In genomic region chr13:75865486-75866184, GRCm38 (mm10) we compare ENCODE assay signal across 14 mouse cellular contexts. TPM values are rescaled to one million over a fixed set of nuclear protein-coding genes. Genes with fewer than 3 reads are reported as not detected.
DNase-seq lines count a peak whose midpoint lies in the region; ATAC-seq and TF ChIP-seq lines count a peak whose summit lies in the region.
"Had no signal": no experiment of that assay in that cellular context is flagged by ENCODE, and none has a peak within 500 bp of the region (broad histone marks: within the 10 kb centered on the region; RNA-seq: fewer than 3 reads in every experiment).

No protein-coding gene starts in this region.

- H3K9ac ChIP-seq in forebrain, embryonic 13.5 days = no peak overlapping the region
- H3K9ac ChIP-seq in forebrain, embryonic 11.5 days (ENCODE audit: low read length) = no peak overlapping the region
- H3K9ac ChIP-seq in midbrain, postnatal 0 days (replicated peaks; ENCODE audit: low read length, poor library complexity, severe bottlenecking) = no peak overlapping the region
- no peak overlapping the region for H3K9ac ChIP-seq in midbrain, embryonic 15.5 days
- H3K9ac ChIP-seq: heart, embryonic 15.5 days; hindbrain, embryonic 15.5 days; limb, embryonic 15.5 days had no signal

- no peak for TF ChIP-seq CTCF in midbrain, postnatal 0 days (IDR thresholded peaks at IDR 0.05)

- H3K9me3 ChIP-seq in forebrain, embryonic 13.5 days (replicated peaks) = no peaks in the 10 kb centered on the region
- no peaks in the 10 kb centered on the region for H3K9me3 ChIP-seq in forebrain, embryonic 11.5 days (ENCODE audit: control insufficient read depth, low read length)
- H3K9me3 ChIP-seq in midbrain, postnatal 0 days (ENCODE audit: low read length) = no peaks in the 10 kb centered on the region
- H3K9me3 ChIP-seq in midbrain, embryonic 15.5 days = no peaks in the 10 kb centered on the region
- H3K9me3 ChIP-seq: heart, embryonic 15.5 days; hindbrain, embryonic 15.5 days; limb, embryonic 15.5 days had no signal

- no peak overlapping the region for H3K27ac ChIP-seq in forebrain, embryonic 13.5 days
- no peak overlapping the region for H3K27ac ChIP-seq in forebrain, embryonic 11.5 days (ENCODE audit: low read depth, low read length)
- H3K27ac ChIP-seq in midbrain, postnatal 0 days (ENCODE audit: low read depth, low read length) = no peak overlapping the region
- no peak overlapping the region for H3K27ac ChIP-seq in midbrain, embryonic 15.5 days
- H3K27ac ChIP-seq: heart, embryonic 15.5 days; hindbrain, embryonic 15.5 days; limb, embryonic 15.5 days had no signal

- no peak overlapping the region for H3K4me2 ChIP-seq in forebrain, embryonic 13.5 days
- H3K4me2 ChIP-seq in forebrain, embryonic 11.5 days (ENCODE audit: low read depth, low read length, severe bottlenecking) = no peak overlapping the region
- no peak overlapping the region for H3K4me2 ChIP-seq in midbrain, postnatal 0 days (ENCODE audit: low read depth, low read length, poor library complexity, severe bottlenecking)
- no peak overlapping the region for H3K4me2 ChIP-seq in midbrain, embryonic 15.5 days
- H3K4me2 ChIP-seq: heart, embryonic 15.5 days; hindbrain, embryonic 15.5 days; limb, embryonic 15.5 days had no signal

- no peak for DNase-seq in forebrain, embryonic 11.5 days (ENCODE audit: low spot score)
- no peak for DNase-seq in midbrain, postnatal 0 days (ENCODE audit: low spot score)
- DNase-seq in thymus, postnatal 36 days = no peak
- DNase-seq in heart, adult 18-20 months = no peak
- DNase-seq: adrenal gland, postnatal 14 days; cerebellum, adult 11-12 months; gastrocnemius, postnatal 36 days had no signal

- H3K4me3 ChIP-seq in forebrain, embryonic 13.5 days = no peak overlapping the region
- no peak overlapping the region for H3K4me3 ChIP-seq in forebrain, embryonic 11.5 days (ENCODE audit: low read depth, low read length)
- H3K4me3 ChIP-seq in midbrain, postnatal 0 days (ENCODE audit: low read depth, low read length) = no peak overlapping the region
- H3K4me3 ChIP-seq in midbrain, embryonic 15.5 days = no peak overlapping the region
- H3K4me3 ChIP-seq: heart, embryonic 15.5 days; hindbrain, embryonic 15.5 days; limb, embryonic 15.5 days had no signal

- H3K27me3 ChIP-seq in forebrain, embryonic 13.5 days = no peaks in the 10 kb centered on the region
- H3K27me3 ChIP-seq in forebrain, embryonic 11.5 days (ENCODE audit: control insufficient read depth, insufficient read depth, low read length) = no peaks in the 10 kb centered on the region
- no peaks in the 10 kb centered on the region for H3K27me3 ChIP-seq in midbrain, postnatal 0 days (ENCODE audit: insufficient read depth, low read length)
- no peaks in the 10 kb centered on the region for H3K27me3 ChIP-seq in midbrain, embryonic 15.5 days (replicated peaks)
- H3K27me3 ChIP-seq: heart, embryonic 15.5 days; hindbrain, embryonic 15.5 days; limb, embryonic 15.5 days had no signal

- ATAC-seq in forebrain, embryonic 13.5 days = peak; percentile 33; the same call in 1 of the 2 replicates
- no peak for ATAC-seq in forebrain, embryonic 11.5 days (replicated peaks; ENCODE audit: low FRiP score)
- ATAC-seq in midbrain, postnatal 0 days (ENCODE audit: low FRiP score) = 0 out of 2 replicates have a peak, but pooled peaks have one; percentile 13
- ATAC-seq in midbrain, embryonic 15.5 days (replicated peaks) = no peak
- ATAC-seq in hematopoietic stem cell, adult 5-6 weeks (replicated peaks in 1 of 2; ENCODE audit: insufficient read depth in 1 of 2, low FRiP score in 2 of 2, low TSS enrichment in 1 of 2, low read depth in 1 of 2, poor library complexity in 2 of 2, severe bottlenecking in 2 of 2) = peak; percentile 60 to 62; a peak in 3 of 4 replicates
- peak; percentile 100 for ATAC-seq in megakaryocyte progenitor cell, adult 5-6 weeks (replicated peaks; ENCODE audit: poor library complexity)

- no peaks in the 10 kb centered on the region for H3K4me1 ChIP-seq in forebrain, embryonic 13.5 days
- H3K4me1 ChIP-seq in forebrain, embryonic 11.5 days (replicated peaks; ENCODE audit: control insufficient read depth, insufficient read depth, low read length) = no peaks in the 10 kb centered on the region
- no peaks in the 10 kb centered on the region for H3K4me1 ChIP-seq in midbrain, postnatal 0 days (ENCODE audit: insufficient read depth, low read length)
- H3K4me1 ChIP-seq in midbrain, embryonic 15.5 days = no peaks in the 10 kb centered on the region
- H3K4me1 ChIP-seq: heart, embryonic 15.5 days; hindbrain, embryonic 15.5 days; limb, embryonic 15.5 days had no signal

- H3K36me3 ChIP-seq in forebrain, embryonic 13.5 days (ENCODE audit: poor library complexity, severe bottlenecking) = peaks cover 17% of the 10 kb centered on the region
- H3K36me3 ChIP-seq in forebrain, embryonic 11.5 days (ENCODE audit: control insufficient read depth, insufficient read depth, low read length) = no peaks in the 10 kb centered on the region; the same call in 1 of the 2 replicates
- no peaks in the 10 kb centered on the region for H3K36me3 ChIP-seq in midbrain, postnatal 0 days (ENCODE audit: insufficient read depth, low read length)
- no peaks in the 10 kb centered on the region for H3K36me3 ChIP-seq in midbrain, embryonic 15.5 days (replicated peaks)

RNA-seq across cellular contexts. Expression of gene Glrx, which starts 26.0 kb away (rescaled TPM):
- 26.4 and 30.3 TPM in 2 replicates for polyA plus RNA-seq in forebrain, embryonic 13.5 days (2015; fragmentation: Nextera tagmentation; extraction: Ambion mirVana)
- 19.4 and 22.9 TPM in 2 replicates for polyA plus RNA-seq in forebrain, embryonic 11.5 days (2014; fragmentation: Nextera tagmentation; extraction: Ambion mirVana)
- 61.7 and 66.3 TPM in 2 replicates for total RNA-seq in midbrain, postnatal 0 days (2014; rRNA removed)
- polyA plus RNA-seq in midbrain, postnatal 0 days (2015; fragmentation: Nextera tagmentation; extraction: Ambion mirVana) = 69.3 and 71.4 TPM in 2 replicates
- polyA plus RNA-seq in midbrain, embryonic 15.5 days (2015; fragmentation: Nextera tagmentation; extraction: Ambion mirVana) = 43.4 and 44.4 TPM in 2 replicates
- 64.0 and 76.2 TPM in 2 replicates for total RNA-seq in hematopoietic stem cell, adult 5-6 weeks (2017)
- 225 and 237 TPM in 2 replicates for total RNA-seq in megakaryocyte progenitor cell, adult 5-6 weeks (2015)
- 116 and 123 TPM in 2 replicates for total RNA-seq in megakaryocyte progenitor cell, adult 5-6 weeks (2017)
- 10 to 100 TPM; 36.9 to 41.4 TPM for total RNA-seq in heart, adult 18-20 months (2021)

Comparison
In these comparisons a context has a peak if more than half of its experiments do, and no peak if none do; other contexts are left out.
1. ATAC-seq: peak in forebrain, embryonic 13.5 days (single experiment), midbrain, postnatal 0 days (single experiment), hematopoietic stem cell, adult 5-6 weeks (2 of 2) and megakaryocyte progenitor cell, adult 5-6 weeks (single experiment); none in forebrain, embryonic 11.5 days (single experiment) and midbrain, embryonic 15.5 days (single experiment).